Mouse (Mus musculus): ENCODE data around the gene Snx29. TPM values are rescaled to one million over a fixed set of nuclear protein-coding genes. Genes with fewer than 3 reads are reported as not detected.

The Snx29 gene
- polyA plus RNA-seq, 1 experiment = 1.1 TPM

- Histone ChIP-seq H3K9me3 (ENCODE audit: control insufficient read depth, low read length) (no peaks in the 10 kb centered on the region), H3K4me3 (replicated peaks) (no peak overlapping the region), H3K27me3 (ENCODE audit: control insufficient read depth) (no peaks in the 10 kb centered on the region), H3K4me1 (ENCODE audit: control insufficient read depth) (peaks cover 5% of the 10 kb centered on the region), H3K36me3 (ENCODE audit: control insufficient read depth) (peaks cover 9% of the 10 kb centered on the region)
- TF ChIP-seq TAL1 (IDR thresholded peaks at IDR 0.05; ENCODE audit: low read length) (no peak), GATA1 (IDR thresholded peaks at IDR 0.05; ENCODE audit: low read length) (no peak)
Measured at GRCm38 (mm10) chr16:11457609-11458350, 135.1 kb downstream of the Snx29 start.

- H3K36me3 ChIP-seq (ENCODE audit: control insufficient read depth) = peaks cover 4% of the 10 kb centered on the region
- TF ChIP-seq GATA1 (IDR thresholded peaks at IDR 0.05; ENCODE audit: low read length) (no peak), TAL1 (IDR thresholded peaks at IDR 0.05; ENCODE audit: low read length) (no peak)
- no peaks in the 10 kb centered on the region for H3K27me3 ChIP-seq (ENCODE audit: control insufficient read depth)
- no peak overlapping the region for H3K4me3 ChIP-seq (replicated peaks)
- no peaks in the 10 kb centered on the region for H3K9me3 ChIP-seq (ENCODE audit: control insufficient read depth, low read length)
- H3K4me1 ChIP-seq (ENCODE audit: control insufficient read depth) = peaks cover 5% of the 10 kb centered on the region
Measured at GRCm38 (mm10) chr16:11460210-11460609, 137.5 kb downstream of the Snx29 start.

DNA sequence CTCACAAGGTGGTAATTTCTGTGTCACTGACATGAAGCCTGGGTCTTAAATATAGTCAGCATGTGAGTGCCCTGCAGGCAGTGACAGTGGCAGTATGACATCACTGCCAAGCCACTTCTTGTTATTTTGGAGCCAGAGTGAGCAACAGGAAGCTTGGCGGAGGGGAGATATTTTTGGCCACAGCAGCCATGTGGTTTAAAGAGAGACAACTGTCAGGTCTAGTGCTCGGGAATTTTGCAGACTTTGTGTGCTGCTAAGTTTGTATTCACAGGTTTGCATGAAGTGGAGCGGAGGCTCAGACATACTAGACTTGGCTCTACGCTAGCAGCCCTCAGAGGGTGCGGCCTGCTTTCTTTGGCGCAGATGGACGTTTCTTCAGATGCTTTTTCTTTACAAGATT lies 138.9 kb downstream of the Snx29 start:
- TF ChIP-seq GATA1 (IDR thresholded peaks at IDR 0.05; ENCODE audit: low read length) = no peak
- TF ChIP-seq TAL1 (IDR thresholded peaks at IDR 0.05; ENCODE audit: low read length) = no peak
- Histone ChIP-seq H3K4me1 (ENCODE audit: control insufficient read depth) (peaks cover under 1% of the 10 kb centered on the region), H3K4me3 (replicated peaks) (no peak overlapping the region), H3K9me3 (ENCODE audit: control insufficient read depth, low read length) (no peaks in the 10 kb centered on the region), H3K36me3 (ENCODE audit: control insufficient read depth) (no peaks in the 10 kb centered on the region), H3K27me3 (ENCODE audit: control insufficient read depth) (no peaks in the 10 kb centered on the region)

DNA sequence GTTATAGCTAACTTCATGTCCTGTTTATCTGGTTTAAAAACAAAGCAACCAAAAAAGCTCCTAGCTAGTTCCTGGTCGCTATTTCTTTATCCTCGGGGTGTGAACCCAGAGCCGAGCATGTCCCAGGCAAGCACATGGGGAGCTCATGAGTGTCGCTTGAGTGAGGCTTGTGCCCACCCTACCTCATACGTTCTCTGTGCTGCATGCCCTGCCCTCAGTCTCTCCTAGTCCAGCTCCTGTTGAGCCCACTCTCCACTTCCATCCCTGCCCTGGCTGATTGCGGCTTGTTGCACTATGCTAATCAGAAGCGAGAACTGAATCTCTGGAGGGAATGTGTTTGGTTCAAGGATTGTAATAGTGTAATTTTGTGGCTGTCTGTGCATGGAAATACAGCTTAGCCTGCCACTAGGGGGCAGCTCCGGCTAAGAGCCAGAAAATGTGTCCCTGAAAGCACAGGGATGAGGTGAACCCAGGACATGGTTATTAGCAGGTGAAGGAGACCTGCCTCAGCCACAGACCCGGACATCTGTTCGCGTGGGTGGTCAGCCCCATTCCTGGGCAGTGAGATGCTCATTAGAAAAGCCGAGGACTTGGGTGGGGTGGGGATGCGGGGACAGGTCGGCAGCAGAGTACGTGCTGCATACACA lies 145.9 kb downstream of the Snx29 start:
- Histone ChIP-seq H3K27me3 (ENCODE audit: control insufficient read depth) (no peaks in the 10 kb centered on the region), H3K4me3 (replicated peaks) (no peak overlapping the region), H3K9me3 (ENCODE audit: control insufficient read depth, low read length) (no peaks in the 10 kb centered on the region), H3K36me3 (ENCODE audit: control insufficient read depth) (no peaks in the 10 kb centered on the region), H3K4me1 (ENCODE audit: control insufficient read depth) (no peaks in the 10 kb centered on the region)
- TF ChIP-seq TAL1 (IDR thresholded peaks at IDR 0.05; ENCODE audit: low read length) = no peak
- no peak for TF ChIP-seq GATA1 (IDR thresholded peaks at IDR 0.05; ENCODE audit: low read length)

DNA sequence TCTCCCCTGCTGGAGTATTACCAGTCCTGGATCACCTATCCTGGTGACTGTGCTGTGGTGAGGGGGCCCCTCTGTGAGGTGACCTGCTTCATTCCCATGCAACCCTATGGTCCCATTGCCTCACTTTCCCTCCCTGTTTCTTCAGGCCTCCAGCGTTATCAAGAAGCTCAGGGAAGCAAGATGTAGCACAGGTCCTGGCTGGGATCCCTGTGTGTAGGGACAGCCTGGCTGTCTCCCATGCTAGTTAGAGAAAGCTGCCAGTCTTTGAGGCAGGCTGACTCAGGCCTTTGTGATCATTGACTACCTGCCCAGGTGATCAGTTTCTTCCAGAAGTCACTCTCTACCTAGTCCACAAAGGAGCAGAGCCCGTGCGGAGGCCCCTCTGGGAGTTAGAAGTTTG lies 146.8 kb downstream of the Snx29 start:
- no peak for TF ChIP-seq GATA1 (IDR thresholded peaks at IDR 0.05; ENCODE audit: low read length)
- TF ChIP-seq TAL1 (IDR thresholded peaks at IDR 0.05; ENCODE audit: low read length) = no peak
- H3K36me3 ChIP-seq (ENCODE audit: control insufficient read depth) = no peaks in the 10 kb centered on the region
- no peaks in the 10 kb centered on the region for H3K27me3 ChIP-seq (ENCODE audit: control insufficient read depth)
- H3K9me3 ChIP-seq (ENCODE audit: control insufficient read depth, low read length) = no peaks in the 10 kb centered on the region
- H3K4me1 ChIP-seq (ENCODE audit: control insufficient read depth) = no peaks in the 10 kb centered on the region
- H3K4me3 ChIP-seq (replicated peaks) = no peak overlapping the region

DNA sequence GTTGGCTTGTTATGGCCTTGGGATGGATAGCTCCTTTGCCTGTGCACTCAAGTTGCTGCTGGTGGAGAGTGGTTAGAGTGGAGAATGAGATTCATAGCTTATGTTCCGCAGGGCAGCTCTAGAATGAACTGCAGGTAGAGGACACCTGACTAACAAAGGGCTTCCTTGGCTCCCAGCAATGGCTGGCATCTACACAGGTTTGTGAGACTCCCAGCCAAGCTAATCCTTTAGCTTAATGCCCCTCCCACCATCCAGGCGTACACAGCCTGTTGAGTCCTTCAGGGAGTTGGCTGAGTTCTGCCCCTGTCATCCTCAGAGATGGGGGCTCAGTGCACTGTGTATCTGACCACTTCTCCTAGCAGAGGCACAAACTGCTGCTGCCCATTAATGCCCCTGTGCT lies 148.5 kb downstream of the Snx29 start:
- H3K9me3 ChIP-seq (ENCODE audit: control insufficient read depth, low read length) = no peaks in the 10 kb centered on the region
- no peak overlapping the region for H3K4me3 ChIP-seq (replicated peaks)
- no peaks in the 10 kb centered on the region; the same call in 1 of the 2 replicates for H3K4me1 ChIP-seq (ENCODE audit: control insufficient read depth)
- no peaks in the 10 kb centered on the region for H3K27me3 ChIP-seq (ENCODE audit: control insufficient read depth)
- no peaks in the 10 kb centered on the region for H3K36me3 ChIP-seq (ENCODE audit: control insufficient read depth)
- no peak for TF ChIP-seq GATA1 (IDR thresholded peaks at IDR 0.05; ENCODE audit: low read length)
- no peak for TF ChIP-seq TAL1 (IDR thresholded peaks at IDR 0.05; ENCODE audit: low read length)

- Histone ChIP-seq H3K4me1 (ENCODE audit: control insufficient read depth) (no peaks in the 10 kb centered on the region; the same call in 1 of the 2 replicates), H3K4me3 (replicated peaks) (no peak overlapping the region)
- TF ChIP-seq GATA1 (IDR thresholded peaks at IDR 0.05; ENCODE audit: low read length) (no peak), TAL1 (IDR thresholded peaks at IDR 0.05; ENCODE audit: low read length) (no peak)
Measured at GRCm38 (mm10) chr16:11472852-11473251, 150.1 kb downstream of the Snx29 start.

DNA sequence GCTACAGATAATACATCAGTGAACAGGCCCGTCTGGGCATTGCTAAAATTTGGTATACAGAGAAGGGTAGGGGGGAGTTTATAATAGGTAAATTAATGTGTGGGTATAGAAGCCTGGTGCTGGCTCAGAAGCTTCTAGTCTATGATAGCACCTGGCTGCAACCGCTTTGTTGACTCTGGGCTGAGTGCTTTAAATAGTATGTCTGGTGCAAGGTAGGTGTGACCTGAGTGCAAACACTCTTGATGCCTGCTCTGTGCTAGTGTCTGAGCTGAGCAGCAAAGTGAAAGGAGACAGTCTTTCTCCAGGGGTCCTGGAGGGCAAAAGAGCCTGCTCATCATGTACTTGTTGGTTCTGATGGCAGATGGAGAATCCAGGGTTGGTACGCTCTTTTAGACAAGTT lies 150.8 kb downstream of the Snx29 start:
- no peak overlapping the region for H3K4me3 ChIP-seq (replicated peaks)
- TF ChIP-seq GATA1 (IDR thresholded peaks at IDR 0.05; ENCODE audit: low read length) (no peak), TAL1 (IDR thresholded peaks at IDR 0.05; ENCODE audit: low read length) (no peak)
- no peaks in the 10 kb centered on the region for H3K36me3 ChIP-seq (ENCODE audit: control insufficient read depth)
- H3K9me3 ChIP-seq (ENCODE audit: control insufficient read depth, low read length) = no peaks in the 10 kb centered on the region
- H3K27me3 ChIP-seq (ENCODE audit: control insufficient read depth) = no peaks in the 10 kb centered on the region
- H3K4me1 ChIP-seq (ENCODE audit: control insufficient read depth) = no peaks in the 10 kb centered on the region; the same call in 1 of the 2 replicates

More at GRCm38 (mm10) chr16:11472852-11473251, 150.1 kb downstream of the Snx29 start:
- Histone ChIP-seq H3K9me3 (ENCODE audit: control insufficient read depth, low read length) (no peaks in the 10 kb centered on the region), H3K36me3 (ENCODE audit: control insufficient read depth) (no peaks in the 10 kb centered on the region), H3K27me3 (ENCODE audit: control insufficient read depth) (no peaks in the 10 kb centered on the region)

DNA sequence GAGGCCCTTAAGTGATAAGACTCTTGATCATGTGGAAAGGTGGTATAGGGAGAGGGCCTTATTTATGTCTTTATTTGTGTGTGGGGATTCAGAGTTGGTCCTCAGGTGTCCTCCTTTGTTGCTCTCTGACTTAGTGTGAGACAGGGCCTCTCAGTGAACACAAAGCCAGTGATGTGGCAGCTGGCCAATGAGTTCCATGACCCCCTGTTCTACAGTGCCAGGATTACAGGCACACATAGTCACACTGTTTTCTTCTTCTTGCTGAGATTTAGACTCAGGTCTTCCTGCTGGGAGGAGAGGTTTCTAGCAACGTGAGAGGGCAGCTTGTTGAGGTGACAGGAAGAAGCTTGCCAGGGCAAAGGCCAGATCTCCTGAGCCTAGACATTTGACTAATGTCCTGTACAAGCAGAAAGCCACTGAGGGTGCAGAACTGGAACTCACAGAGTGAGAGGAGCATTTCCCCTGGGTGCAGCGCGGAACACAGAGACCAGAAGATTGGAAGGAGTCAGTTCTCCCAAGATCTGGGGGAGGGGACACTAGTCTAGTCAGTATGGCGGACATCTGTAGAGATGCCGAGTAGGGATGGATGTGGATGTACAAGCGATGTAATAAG lies 151.3 kb downstream of the Snx29 start:
- Histone ChIP-seq H3K36me3 (ENCODE audit: control insufficient read depth) (no peaks in the 10 kb centered on the region), H3K9me3 (ENCODE audit: control insufficient read depth, low read length) (no peaks in the 10 kb centered on the region), H3K27me3 (ENCODE audit: control insufficient read depth) (no peaks in the 10 kb centered on the region), H3K4me1 (ENCODE audit: control insufficient read depth) (no peaks in the 10 kb centered on the region; the same call in 1 of the 2 replicates), H3K4me3 (replicated peaks) (no peak overlapping the region)
- TF ChIP-seq TAL1 (IDR thresholded peaks at IDR 0.05; ENCODE audit: low read length) = no peak
- no peak for TF ChIP-seq GATA1 (IDR thresholded peaks at IDR 0.05; ENCODE audit: low read length)

Data from erythroblast, embryonic 14.5 days (primary cell).